Mouse (Mus musculus): Measurements from ENCODE around the gene Akap3. TPM values are rescaled to one million over a fixed set of nuclear protein-coding genes. Genes with fewer than 3 reads are reported as not detected.

Akap3 gene
- polyA plus RNA-seq, 1 experiment from 2014 or later, result 0.05 TPM

- no peak overlapping the region for H3K27ac ChIP-seq
- H3K36me3 ChIP-seq (replicated peaks), result no peaks in the 10 kb centered on the region
- no peaks in the 10 kb centered on the region for H3K9me3 ChIP-seq
- no peak overlapping the region for H3K4me3 ChIP-seq
- 85% methylated on average over 4 of the region's 4 CpGs for WGBS
- no peaks in the 10 kb centered on the region for H3K4me1 ChIP-seq
- DNase-seq (ENCODE audit: extremely low spot score, low spot score), result no peak
- no peaks in the 10 kb centered on the region for H3K27me3 ChIP-seq (ENCODE audit: poor library complexity, severe bottlenecking)
Measured at GRCm38 (mm10) chr6:126910727-126911126, 57.8 kb downstream of the Akap3 start.

GRCm38 (mm10) chr6:126914928-126915327 lies 62.0 kb downstream of the Akap3 start:
- Histone ChIP-seq H3K27me3 (ENCODE audit: poor library complexity, severe bottlenecking) (no peaks in the 10 kb centered on the region), H3K4me1 (no peaks in the 10 kb centered on the region)
- 82% methylated on average over 5 of the region's 5 CpGs for WGBS

GRCm38 (mm10) chr6:126921111-126921881 lies 68.4 kb downstream of the Akap3 start, which contains the start of gene Dyrk4:
Dyrk4 (minus strand) TSS chr6:126921839.
- no peaks in the 10 kb centered on the region for H3K9me3 ChIP-seq
- H3K4me3 ChIP-seq, result peak within 1 kb of the TSS; percentile 38
- WGBS, result 8% methylated on average over 21 of the region's 21 CpGs
- DNase-seq (ENCODE audit: extremely low spot score, low spot score), result peak; percentile 31
- H3K27ac ChIP-seq, result peak within 1 kb of the TSS; percentile 48
- peaks cover 12% of the 10 kb centered on the region for H3K4me1 ChIP-seq
- H3K36me3 ChIP-seq (replicated peaks), result peaks cover 43% of the 10 kb centered on the region
- no peaks in the 10 kb centered on the region for H3K27me3 ChIP-seq (ENCODE audit: poor library complexity, severe bottlenecking)

More at GRCm38 (mm10) chr6:126914928-126915327, 62.0 kb downstream of the Akap3 start:
- H3K27ac ChIP-seq, result no peak overlapping the region
- no peaks in the 10 kb centered on the region for H3K36me3 ChIP-seq (replicated peaks)
- H3K9me3 ChIP-seq, result no peaks in the 10 kb centered on the region
- H3K4me3 ChIP-seq, result no peak overlapping the region
- DNase-seq (ENCODE audit: extremely low spot score, low spot score), result no peak

Other genes with a start within 250 kb of the Akap3 start
- 0.88 and 1.1 TPM in 2 replicates for gene Kcna1, start 206.7 kb upstream of the Akap3 start, polyA plus RNA-seq (2016; fragmentation: Nextera tagmentation; extraction: Ambion mirVana)
- 2.9 and 3.4 TPM in 2 replicates for gene Kcna6, start 112.4 kb upstream of the Akap3 start, polyA plus RNA-seq (2016; fragmentation: Nextera tagmentation; extraction: Ambion mirVana)
- 186 TPM in 2 replicates for gene Ndufa9, start 4.0 kb upstream of the Akap3 start, polyA plus RNA-seq (2016; fragmentation: Nextera tagmentation; extraction: Ambion mirVana)
- 0.12 TPM in 1 of 2 replicates, not detected in the other for gene Dyrk4, start 68.7 kb downstream of the Akap3 start, polyA plus RNA-seq (2016; fragmentation: Nextera tagmentation; extraction: Ambion mirVana)
- 85.8 and 92.1 TPM in 2 replicates for gene Rad51ap1, start 86.5 kb downstream of the Akap3 start, polyA plus RNA-seq (2016; fragmentation: Nextera tagmentation; extraction: Ambion mirVana)
- gene D6Wsu163e, start 86.9 kb downstream of the Akap3 start, polyA plus RNA-seq (2016; fragmentation: Nextera tagmentation; extraction: Ambion mirVana), result 14.7 and 16.3 TPM in 2 replicates
- gene Fgf6, start 162.5 kb downstream of the Akap3 start, polyA plus RNA-seq (2016; fragmentation: Nextera tagmentation; extraction: Ambion mirVana), result not detected in 2 replicates
- 0.14 TPM in 1 of 2 replicates, not detected in the other for gene Fgf23, start 219.8 kb downstream of the Akap3 start, polyA plus RNA-seq (2016; fragmentation: Nextera tagmentation; extraction: Ambion mirVana)

All from forebrain, embryonic 10.5 days (tissue).